8 mouse cellular contexts compared by ENCODE assay signal in genomic region chr2:163951770-163952169, GRCm38 (mm10). TPM values are rescaled to one million over a fixed set of nuclear protein-coding genes. Genes with fewer than 3 reads are reported as not detected.
DNase-seq lines count a peak whose midpoint lies in the region; ATAC-seq and TF ChIP-seq lines count a peak whose summit lies in the region.

No protein-coding gene starts in this region.

- H3K4me1 ChIP-seq in CH12.LX (ENCODE audit: control insufficient read depth in 1 of 2, insufficient read depth in 2 of 2): no peaks in the 10 kb centered on the region
- H3K4me1 ChIP-seq in kidney, embryonic 15.5 days: peaks cover under 1% of the 10 kb centered on the region; the same call in 1 of the 2 replicates
- H3K4me1 ChIP-seq in liver, embryonic 14.5 days (replicated peaks; ENCODE audit: control insufficient read depth in 2 of 2, insufficient read depth in 2 of 2, low read length in 1 of 2): no peaks in the 10 kb centered on the region

- H3K9ac ChIP-seq in CH12.LX (ENCODE audit: insufficient read depth, low read depth): no peak overlapping the region
- H3K9ac ChIP-seq in kidney, embryonic 15.5 days: no peak overlapping the region
- H3K9ac ChIP-seq in liver, embryonic 14.5 days (replicated peaks): no peak overlapping the region

- no peak for TF ChIP-seq EP300 in CH12.LX (IDR thresholded peaks at IDR 0.05; ENCODE audit: low read length)
- no peak for TF ChIP-seq EP300 in liver, embryonic 14.5 days (IDR thresholded peaks at IDR 0.05; ENCODE audit: low read depth)

- H3K9me3 ChIP-seq in CH12.LX (replicated peaks; ENCODE audit: low read length): no peaks in the 10 kb centered on the region
- no peaks in the 10 kb centered on the region for H3K9me3 ChIP-seq in kidney, embryonic 15.5 days (replicated peaks)
- H3K9me3 ChIP-seq in liver, embryonic 14.5 days (ENCODE audit: control insufficient read depth, low read length): no peaks in the 10 kb centered on the region

- H3K4me2 ChIP-seq in CH12.LX (ENCODE audit: insufficient read depth, low read depth, poor library complexity, severe bottlenecking): no peak overlapping the region
- no peak overlapping the region for H3K4me2 ChIP-seq in kidney, embryonic 15.5 days
- no peak overlapping the region for H3K4me2 ChIP-seq in liver, embryonic 14.5 days (ENCODE audit: low read depth)

- peak; percentile 73; the same call in 1 of the 2 replicates for ATAC-seq in kidney, embryonic 15.5 days (replicated peaks; ENCODE audit: low FRiP score)
- no peak for ATAC-seq in liver, embryonic 14.5 days (ENCODE audit: insufficient read depth)
- ATAC-seq in erythroblast, adult 5-6 weeks (replicated peaks; ENCODE audit: low FRiP score, poor library complexity, severe bottlenecking): no peak

- 23% methylated on average over 4 of the region's 4 CpGs for WGBS in kidney, embryonic 15.5 days
- 14% methylated on average over 4 of the region's 4 CpGs for WGBS in liver, embryonic 14.5 days (ENCODE audit: insufficient replicate concordance)

- peak; percentile 54 for DNase-seq in CH12.LX (ENCODE audit: extremely low read depth)
- peak; percentile 79 for DNase-seq in NIH3T3 (ENCODE audit: low read depth)
- DNase-seq in cerebellum, postnatal 10 days: peak; percentile 86 to 87
- peak; percentile 26 to 38 for DNase-seq in gastrocnemius, adult 8-10 months (ENCODE audit: low spot score in 2 of 2)
- peak in 2 of 3 experiments; percentile 7 to 11 for DNase-seq in liver, embryonic 14.5 days (ENCODE audit: low read depth in 3 of 3, low spot score in 3 of 3)
- DNase-seq in ovary, postnatal 36 days (ENCODE audit: low spot score): peak; percentile 63

- peak; percentile 49 to 86 for TF ChIP-seq CTCF in CH12.LX (conservative IDR thresholded peaks at IDR 0.05 in 1 of 2, IDR thresholded peaks at IDR 0.05 in 1 of 2; ENCODE audit: low read depth in 2 of 2, low read length in 2 of 2)
- TF ChIP-seq CTCF in liver, embryonic 14.5 days (IDR thresholded peaks at IDR 0.05; ENCODE audit: low read depth): peak; percentile 72

- H3K4me3 ChIP-seq in CH12.LX (replicated peaks in 1 of 3; ENCODE audit: low read depth in 2 of 3, low read length in 2 of 3, poor library complexity in 1 of 3): no peak overlapping the region
- no peak overlapping the region for H3K4me3 ChIP-seq in kidney, embryonic 15.5 days (replicated peaks)
- H3K4me3 ChIP-seq in liver, embryonic 14.5 days (ENCODE audit: insufficient read depth in 1 of 2, low read depth in 2 of 2, low read length in 2 of 2): no peak overlapping the region

- H3K27ac ChIP-seq in CH12.LX (ENCODE audit: insufficient read depth, low read depth): no peak overlapping the region
- H3K27ac ChIP-seq in kidney, embryonic 15.5 days: no peak overlapping the region
- no peak overlapping the region for H3K27ac ChIP-seq in liver, embryonic 14.5 days

- dilution Hi-C loops in CH12.LX (cut with MboI; ENCODE audit: extremely low pct_ligation_motif_present, extremely low pct_unique_long_range_greater_than_20kb, low sequenced_read_pairs): no loop called here

- H3K79me2 ChIP-seq in CH12.LX (replicated peaks; ENCODE audit: control insufficient read depth, extremely low read depth, insufficient read depth, poor library complexity, severe bottlenecking): no peaks in the 10 kb centered on the region

- TF ChIP-seq RAD21 in CH12.LX (IDR thresholded peaks at IDR 0.05; ENCODE audit: low read depth, low read length): peak; percentile 62

- no peaks in the 10 kb centered on the region for H3K36me3 ChIP-seq in CH12.LX (replicated peaks in 1 of 2; ENCODE audit: control insufficient read depth in 1 of 2, insufficient read depth in 1 of 2, low read length in 1 of 2)
- no peaks in the 10 kb centered on the region for H3K36me3 ChIP-seq in kidney, embryonic 15.5 days
- no peaks in the 10 kb centered on the region for H3K36me3 ChIP-seq in liver, embryonic 14.5 days (replicated peaks; ENCODE audit: control insufficient read depth, insufficient read depth, low read depth)

- no peak for TF ChIP-seq POLR2A in CH12.LX (IDR thresholded peaks at IDR 0.05; ENCODE audit: low read depth, low read length)

- in situ Hi-C loops in CH12.LX (cut with MboI; ENCODE audit: low pct_ligation_motif_present, low pct_unique_long_range_greater_than_20kb, low sequenced_read_pairs): loop anchor here (25.0 kb wide), 1 partner anchor 89 kb away; the partner anchor contains the start of gene Kcnk15

- H3K27me3 ChIP-seq in CH12.LX (replicated peaks): peaks cover 75% of the 10 kb centered on the region
- H3K27me3 ChIP-seq in kidney, embryonic 15.5 days: peaks cover 32% of the 10 kb centered on the region
- H3K27me3 ChIP-seq in liver, embryonic 14.5 days (ENCODE audit: control insufficient read depth, insufficient read depth, low read length): no peaks in the 10 kb centered on the region

TF ChIP-seq in CH12.LX, 34 proteins besides CTCF, POLR2A, EP300 and RAD21:
- TF ChIP-seq SMC3 (IDR thresholded peaks at IDR 0.05; ENCODE audit: low read depth, low read length) (peak; percentile 85), GABPA (IDR thresholded peaks at IDR 0.05; ENCODE audit: insufficient replicate concordance, low read depth, low read length) (no peak), MYC (IDR thresholded peaks at IDR 0.05; ENCODE audit: low read depth, low read length) (peak; percentile 58; the same call in 1 of the 2 replicates)

RNA-seq across cellular contexts. Expression of gene Rims4, which starts 33.3 kb away (rescaled TPM):
- total RNA-seq in CH12.LX (2012; rRNA removed): not detected in 2 replicates
- total RNA-seq in CH12.LX (2014; rRNA removed): not detected in 2 replicates
- not detected in 2 replicates for polyA plus RNA-seq in CH12.LX (2012; ENCODE audit: insufficient read length, low read depth)
- total RNA-seq in gastrocnemius, adult 8-10 months (2022): 1 to 10 TPM; 1.5 to 2.5 (median 1.6) TPM
- polyA plus RNA-seq in kidney, embryonic 15.5 days (2015; fragmentation: Nextera tagmentation; extraction: Ambion mirVana): 1.0 and 1.6 TPM in 2 replicates
- polyA plus RNA-seq in liver, embryonic 14.5 days (2012; rRNA removed): 0.12 and 0.13 TPM in 2 replicates
- polyA plus RNA-seq in liver, embryonic 14.5 days (2014; fragmentation: Nextera tagmentation; extraction: Ambion mirVana): 0.14 and 0.19 TPM in 2 replicates
- not detected in 2 replicates for total RNA-seq in erythroblast, adult 5-6 weeks (2015; ENCODE audit: low replicate concordance)
- total RNA-seq in erythroblast, adult 5-6 weeks (2017; ENCODE audit: low replicate concordance): not detected in 2 replicates

RNA-seq across cellular contexts. Expression of gene Ywhab, which starts 43.0 kb away (rescaled TPM):
- 41.6 and 51.7 TPM in 2 replicates for total RNA-seq in CH12.LX (2012; rRNA removed)
- 57.1 and 59.8 TPM in 2 replicates for total RNA-seq in CH12.LX (2014; rRNA removed)
- polyA plus RNA-seq in CH12.LX (2012; ENCODE audit: insufficient read length, low read depth): 157 and 159 TPM in 2 replicates
- total RNA-seq in gastrocnemius, adult 8-10 months (2022): 10 to 100 TPM; 39.0 to 41.5 (median 39.9) TPM
- polyA plus RNA-seq in kidney, embryonic 15.5 days (2015; fragmentation: Nextera tagmentation; extraction: Ambion mirVana): 304 and 307 TPM in 2 replicates
- polyA plus RNA-seq in liver, embryonic 14.5 days (2012; rRNA removed): 20.2 and 32.3 TPM in 2 replicates
- 79.6 and 88.4 TPM in 2 replicates for polyA plus RNA-seq in liver, embryonic 14.5 days (2014; fragmentation: Nextera tagmentation; extraction: Ambion mirVana)
- 49.3 and 49.6 TPM in 2 replicates for total RNA-seq in erythroblast, adult 5-6 weeks (2015; ENCODE audit: low replicate concordance)
- total RNA-seq in erythroblast, adult 5-6 weeks (2017; ENCODE audit: low replicate concordance): 18.8 and 25.1 TPM in 2 replicates

Comparison
In these comparisons a context has a peak if more than half of its experiments do, and no peak if none do; other contexts are left out.
1. DNase-seq: peak in every context shown above with its lines; median percentile 86 in cerebellum, postnatal 10 days; 79 in NIH3T3; 63 in ovary, postnatal 36 days; 54 in CH12.LX; 32 in gastrocnemius, adult 8-10 months; 9 in liver, embryonic 14.5 days.